Mouse (Mus musculus) spleen, adult 18-20 months (tissue): ENCODE measurements around the gene Zfp979.
"Not testable (repeated sequence)": the region's sequence is repeated elsewhere in the genome, so short reads cannot be mapped to it uniquely, and the experiment has no call there.

Source experiments
- DNase-seq, 2 experiments: peaks; one replicate each; pipeline ENCODE4 v3.0.0; 2022; ENCODE audit warnings: mixed read lengths in 2 of 2

Zfp979 gene

GRCm38 (mm10) chr4:147642413-147642812, at the start of gene Zfp979:
Zfp979 (minus strand) TSS chr4:147642513.
- DNase-seq = not testable (repeated sequence)

GRCm38 (mm10) chr4:147655245-147655644, 12.9 kb upstream of the Zfp979 start:
- DNase-seq = not testable (repeated sequence)

- not testable (repeated sequence) for DNase-seq
These were observed 5.1 kb upstream of the Zfp979 start for GRCm38 (mm10) chr4:147647407-147647806.

- not testable (repeated sequence) for DNase-seq
These were observed 381 bp downstream of the Zfp979 start for GRCm38 (mm10) chr4:147641932-147642331.

GRCm38 (mm10) chr4:147633818-147634262, 8.5 kb downstream of the Zfp979 start:
- not testable (repeated sequence) for DNase-seq

GRCm38 (mm10) chr4:147606511-147606910, 35.8 kb downstream of the Zfp979 start:
- not testable (repeated sequence) for DNase-seq

- no peak for DNase-seq
These were observed 36.8 kb downstream of the Zfp979 start for GRCm38 (mm10) chr4:147605521-147605920.

- DNase-seq = no peak
These were observed 38.5 kb downstream of the Zfp979 start for GRCm38 (mm10) chr4:147603806-147604205.

GRCm38 (mm10) chr4:147601881-147602280, 40.4 kb downstream of the Zfp979 start:
- DNase-seq = no peak

GRCm38 (mm10) chr4:147598831-147599230, 43.5 kb downstream of the Zfp979 start:
- DNase-seq = no peak

- no peak for DNase-seq
These were observed 44.6 kb downstream of the Zfp979 start for GRCm38 (mm10) chr4:147597685-147598084.

- DNase-seq = not testable (repeated sequence)
These were observed 47.7 kb downstream of the Zfp979 start for GRCm38 (mm10) chr4:147594630-147595029.

GRCm38 (mm10) chr4:147586511-147587473, 55.5 kb downstream of the Zfp979 start:
- DNase-seq = no peak

GRCm38 (mm10) chr4:147579371-147579770, 62.9 kb downstream of the Zfp979 start:
- DNase-seq = not testable (repeated sequence)

GRCm38 (mm10) chr4:147571156-147571555, 71.2 kb downstream of the Zfp979 start:
- not testable (repeated sequence) for DNase-seq

- no peak for DNase-seq
These were observed 76.7 kb downstream of the Zfp979 start for GRCm38 (mm10) chr4:147565426-147566220.
